Comparison of ENCODE assay signal across 8 mouse cellular contexts in the genomic region with DNA sequence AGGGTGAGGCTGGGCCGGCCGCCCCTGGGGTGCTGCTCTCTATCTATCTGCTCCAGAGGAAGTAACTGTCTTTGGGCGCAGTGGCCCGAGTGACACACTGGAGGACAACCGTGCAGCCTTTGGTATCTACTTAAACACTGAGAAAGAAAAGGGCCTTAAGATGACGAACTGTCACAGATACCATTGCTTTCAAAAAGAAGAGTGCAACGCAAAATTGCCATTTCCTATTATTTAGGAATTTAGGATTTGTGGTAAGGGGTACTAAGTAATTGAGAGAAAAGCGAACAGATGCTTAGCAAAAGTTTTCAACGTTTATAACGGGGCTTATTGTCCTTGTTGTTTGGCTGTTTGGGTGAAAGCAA.
DNase-seq lines count a peak whose midpoint lies in the region; ATAC-seq and TF ChIP-seq lines count a peak whose summit lies in the region.

No protein-coding gene starts in this region.

- H3K4me1 ChIP-seq in cerebellum, adult 2 months (ENCODE audit: control insufficient read depth, insufficient read depth, low read length), result peaks cover 4% of the 10 kb centered on the region; the same call in 1 of the 2 replicates
- H3K4me1 ChIP-seq in testis, adult 2 months (ENCODE audit: control insufficient read depth, insufficient read depth, low read length), result peaks cover 2% of the 10 kb centered on the region
- H3K4me1 ChIP-seq in stomach, embryonic 14.5 days (ENCODE audit: control insufficient read depth, insufficient read depth, low read length), result peaks cover 15% of the 10 kb centered on the region

- no peak for TF ChIP-seq CTCF in cerebellum, adult 2 months (IDR thresholded peaks at IDR 0.05; ENCODE audit: borderline replicate concordance, insufficient read depth, low read depth, low read length)
- no peak for TF ChIP-seq CTCF in testis, adult 2 months (IDR thresholded peaks at IDR 0.05; ENCODE audit: control insufficient read depth, insufficient read depth, insufficient replicate concordance, low read depth, low read length)

- DNase-seq in cerebellum, adult 2 months, result no peak
- no peak for DNase-seq in cerebellum, adult 9-11 months
- DNase-seq in testis, postnatal 14 days (ENCODE audit: low spot score), result no peak
- DNase-seq in liver, result peak; percentile 4
- no peak for DNase-seq in cerebellum, postnatal 4 days (ENCODE audit: low spot score in 2 of 2)
- DNase-seq in right cerebral cortex, postnatal 25 days, result no peak

- H3K27me3 ChIP-seq in cerebellum, adult 2 months (ENCODE audit: control insufficient read depth, insufficient read depth, low read length), result no peaks in the 10 kb centered on the region
- no peaks in the 10 kb centered on the region for H3K27me3 ChIP-seq in testis, adult 2 months (ENCODE audit: control insufficient read depth, insufficient read depth, low read length)
- peaks cover 5% of the 10 kb centered on the region; the same call in 1 of the 2 replicates for H3K27me3 ChIP-seq in stomach, embryonic 14.5 days (ENCODE audit: control insufficient read depth, insufficient read depth, low read length)

- TF ChIP-seq POLR2A in cerebellum, adult 2 months (IDR thresholded peaks at IDR 0.05; ENCODE audit: borderline replicate concordance, insufficient read depth, low read length), result no peak
- TF ChIP-seq POLR2A in testis, adult 2 months (IDR thresholded peaks at IDR 0.05; ENCODE audit: control insufficient read depth, low read depth, low read length), result no peak

- peak overlapping the region; percentile 90 for H3K4me2 ChIP-seq in stomach, embryonic 14.5 days (replicated peaks; ENCODE audit: low read depth, low read length)

- WGBS in cerebellum, adult 2 months, result 7% methylated on average over 10 of the region's 10 CpGs
- WGBS in stomach, embryonic 14.5 days, result 11% methylated on average over 10 of the region's 10 CpGs

- no peaks in the 10 kb centered on the region for H3K36me3 ChIP-seq in testis, adult 2 months (ENCODE audit: control insufficient read depth, insufficient read depth, low read length)
- H3K36me3 ChIP-seq in stomach, embryonic 14.5 days (ENCODE audit: control insufficient read depth, insufficient read depth, low read length), result no peaks in the 10 kb centered on the region

- peak overlapping the region; percentile 90 for H3K4me3 ChIP-seq in cerebellum, adult 2 months (replicated peaks; ENCODE audit: insufficient read depth, low read depth, low read length)
- H3K4me3 ChIP-seq in testis, adult 2 months (ENCODE audit: control insufficient read depth, low read depth, low read length), result peak overlapping the region; percentile 92
- H3K4me3 ChIP-seq in stomach, embryonic 14.5 days (ENCODE audit: low read depth, low read length), result peak overlapping the region; percentile 75

- peak overlapping the region; percentile 73 for H3K9ac ChIP-seq in stomach, embryonic 14.5 days (replicated peaks; ENCODE audit: low read depth, low read length)

- H3K27ac ChIP-seq in cerebellum, adult 2 months (ENCODE audit: insufficient read depth, low read length), result peak overlapping the region; percentile 100
- peak overlapping the region; percentile 80 for H3K27ac ChIP-seq in testis, adult 2 months (ENCODE audit: control insufficient read depth, insufficient read depth, low read depth, low read length)
- no peak overlapping the region for H3K27ac ChIP-seq in stomach, embryonic 14.5 days (ENCODE audit: low read length)

- no peaks in the 10 kb centered on the region for H3K9me3 ChIP-seq in stomach, embryonic 14.5 days (ENCODE audit: control insufficient read depth, low read depth, low read length)

- no peak; the same call in 1 of the 2 replicates for ATAC-seq in stomach, embryonic 14.5 days (ENCODE audit: insufficient number of reproducible peaks, insufficient read depth, low FRiP score, low read depth)
